Mouse (Mus musculus) cerebellum, postnatal 14 days (tissue): ENCODE measurements at regions not wholly inside any gene's neighbourhood (a gene's known extent, or its start where the extent isn't known, plus 50 kb on each side); places are given as distances from the start of the nearest gene placed in this dataset.

Experiments
- DNase-seq, 2 experiments: peaks; one replicate each; pipeline ENCODE4 v3.0.0; 2021; ENCODE audit warnings: mixed read lengths in 2 of 2

- peak in 1 of 2 experiments; percentile 13 for DNase-seq
These were observed 438.2 kb upstream of the Map3k7 start for GRCm38 (mm10) chr4:31525638-31526207.

- no peak for DNase-seq
These were observed 427.1 kb upstream of the Map3k7 start for GRCm38 (mm10) chr4:31536811-31537210.

- no peak for DNase-seq
These were observed 410.0 kb upstream of the Map3k7 start for GRCm38 (mm10) chr4:31553780-31554394.

GRCm38 (mm10) chr4:31555077-31555476 lies 408.8 kb upstream of the Map3k7 start:
- no peak for DNase-seq

GRCm38 (mm10) chr4:31557261-31557660 lies 406.6 kb upstream of the Map3k7 start:
- DNase-seq = no peak

- no peak for DNase-seq
These were observed 403.6 kb upstream of the Map3k7 start for GRCm38 (mm10) chr4:31560305-31560704.

GRCm38 (mm10) chr4:31561183-31561582 lies 402.7 kb upstream of the Map3k7 start:
- no peak for DNase-seq

GRCm38 (mm10) chr4:31561823-31562222 lies 402.1 kb upstream of the Map3k7 start:
- DNase-seq = no peak

GRCm38 (mm10) chr4:31566158-31566557 lies 397.7 kb upstream of the Map3k7 start:
- no peak for DNase-seq

GRCm38 (mm10) chr4:31566834-31567233 lies 397.1 kb upstream of the Map3k7 start:
- no peak for DNase-seq

- DNase-seq = no peak
These were observed 394.2 kb upstream of the Map3k7 start for GRCm38 (mm10) chr4:31569687-31570086.

- peak; percentile 29 to 71 for DNase-seq
These were observed 386.8 kb upstream of the Map3k7 start for GRCm38 (mm10) chr4:31576982-31577579.

- DNase-seq = no peak
These were observed 380.4 kb upstream of the Map3k7 start for GRCm38 (mm10) chr4:31583495-31583894.

- peak; percentile 74 to 85 for DNase-seq
These were observed 379.7 kb upstream of the Map3k7 start for GRCm38 (mm10) chr4:31584171-31584570.

GRCm38 (mm10) chr4:31594089-31594488 lies 369.8 kb upstream of the Map3k7 start:
- DNase-seq = no peak

- DNase-seq = no peak
These were observed 362.4 kb upstream of the Map3k7 start for GRCm38 (mm10) chr4:31601536-31601935.

- no peak for DNase-seq
These were observed 360.1 kb upstream of the Map3k7 start for GRCm38 (mm10) chr4:31603776-31604175.

- DNase-seq = peak; percentile 66 to 74
These were observed 355.1 kb upstream of the Map3k7 start for GRCm38 (mm10) chr4:31608811-31609210.

- peak; percentile 22 to 36 for DNase-seq
These were observed 354.3 kb upstream of the Map3k7 start for GRCm38 (mm10) chr4:31609559-31609958.

GRCm38 (mm10) chr4:31612147-31612824 lies 351.6 kb upstream of the Map3k7 start:
- peak in 1 of 2 experiments; percentile 24 for DNase-seq

GRCm38 (mm10) chr4:31612825-31613514 lies 350.9 kb upstream of the Map3k7 start:
- no peak for DNase-seq

GRCm38 (mm10) chr4:31617572-31617971 lies 346.3 kb upstream of the Map3k7 start:
- no peak for DNase-seq

GRCm38 (mm10) chr4:31618026-31618425 lies 345.9 kb upstream of the Map3k7 start:
- DNase-seq = no peak
